Mouse (Mus musculus): Measurements from ENCODE around the gene Hoxa3. TPM values are rescaled to one million over a fixed set of nuclear protein-coding genes. Genes with fewer than 3 reads are reported as not detected.

The Hoxa3 gene
- total RNA-seq, 2 experiments from 2014 or later: 0.32 to 1.9 TPM

DNA sequence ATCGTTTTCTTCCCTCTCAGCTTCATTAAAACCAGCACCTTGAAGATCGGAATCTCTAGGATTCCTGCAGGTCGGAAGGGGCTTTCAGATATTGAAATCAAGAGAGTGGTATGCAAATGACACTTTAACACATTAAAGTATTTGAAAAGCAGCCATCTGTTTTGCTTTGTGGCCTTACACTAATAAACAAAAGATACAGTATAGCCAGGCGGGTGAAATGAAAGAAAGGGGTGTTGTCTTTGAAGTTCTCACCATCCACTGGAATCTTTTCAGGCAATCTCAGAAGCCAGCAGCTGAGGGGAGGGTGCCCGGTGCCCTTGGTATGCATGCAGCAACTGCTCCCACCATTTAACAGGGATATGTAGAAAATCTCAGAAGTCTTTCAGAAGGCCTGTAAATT lies 59.1 kb downstream of the Hoxa3 start:
- no peak for DNase-seq

DNA sequence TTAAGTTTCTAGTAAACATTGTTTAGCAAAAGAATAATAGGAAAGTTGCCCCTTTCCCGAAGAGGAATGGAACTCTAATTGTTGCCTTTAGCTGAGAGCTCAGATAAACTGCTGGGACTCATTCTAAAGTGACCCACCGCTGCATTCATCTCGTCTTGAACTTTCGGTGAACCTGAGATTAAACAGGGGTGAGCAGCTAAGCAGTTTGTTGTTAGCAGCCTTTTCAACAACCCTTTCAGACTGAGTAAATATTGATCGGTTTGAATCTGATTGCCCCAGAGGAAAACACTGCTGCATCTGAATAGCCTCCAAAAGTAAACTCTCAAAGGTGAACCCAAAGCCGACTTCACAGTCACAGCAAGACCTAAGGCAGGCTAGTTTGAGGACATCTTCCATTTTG lies 59.9 kb downstream of the Hoxa3 start:
- DNase-seq: no peak

DNA sequence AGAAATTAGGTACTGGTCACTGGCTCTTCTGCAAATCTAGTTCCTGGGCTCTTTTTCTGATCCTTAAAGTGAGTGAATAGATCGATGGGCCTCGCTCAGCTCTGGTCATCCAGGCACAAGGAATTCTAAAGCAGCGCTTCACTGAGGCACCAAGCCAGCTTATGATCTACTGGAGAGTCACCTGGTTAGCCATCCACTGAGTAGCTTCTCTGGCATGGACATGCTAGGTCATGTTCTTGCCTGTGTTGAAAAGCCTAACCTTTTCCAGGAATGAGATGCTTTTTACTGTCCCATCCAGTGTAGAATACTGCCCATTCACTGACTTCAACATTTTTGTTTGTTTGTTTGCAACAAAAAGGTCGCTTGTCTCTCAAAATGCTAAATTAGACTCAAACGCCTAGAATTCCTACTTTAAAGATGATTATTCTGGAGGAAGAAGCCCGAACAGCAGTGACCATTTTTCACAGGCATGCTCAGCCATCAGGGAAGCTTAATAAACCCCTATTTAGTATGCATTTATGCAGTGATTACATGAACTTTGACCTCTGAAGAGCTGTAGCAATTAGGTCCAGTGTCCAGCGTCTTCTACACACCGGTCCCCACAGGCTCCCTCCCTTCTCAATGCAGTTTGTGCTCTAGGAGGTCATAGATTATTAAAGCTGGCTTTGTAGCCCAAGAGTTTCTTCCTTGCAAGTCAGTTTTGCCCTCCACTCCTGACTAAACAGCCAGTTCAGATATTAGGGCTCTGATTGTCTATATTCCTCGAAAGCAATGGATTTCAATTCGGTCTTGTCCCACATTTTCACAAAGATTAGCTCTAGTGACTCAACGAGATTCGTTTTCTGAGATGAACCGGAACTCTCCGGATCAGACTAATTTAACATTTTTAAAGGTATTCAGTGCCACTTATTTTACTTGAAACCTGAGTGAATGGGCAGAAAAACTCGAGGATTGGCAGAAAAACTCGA lies 60.6 kb downstream of the Hoxa3 start:
- DNase-seq: no peak

DNA sequence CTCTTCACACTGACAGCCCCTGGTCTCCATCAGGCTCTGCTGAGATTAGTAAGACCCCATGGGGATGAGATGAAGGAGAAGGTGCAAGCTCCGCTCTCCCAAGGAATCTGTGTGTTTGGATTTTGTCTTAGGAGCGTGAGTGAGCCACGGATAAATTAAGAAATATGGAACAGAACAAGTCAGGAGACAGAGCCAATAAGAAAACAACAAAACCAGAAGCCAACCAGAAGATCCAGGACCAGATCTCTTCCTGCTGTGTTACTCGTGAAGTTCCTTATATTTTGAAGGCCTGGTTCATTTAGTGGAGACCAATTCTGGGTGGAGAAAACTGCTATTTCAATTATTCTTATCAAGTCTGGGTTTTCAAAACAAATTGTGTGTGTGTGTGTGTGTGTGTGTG lies 61.6 kb downstream of the Hoxa3 start:
- no peak for DNase-seq

DNA sequence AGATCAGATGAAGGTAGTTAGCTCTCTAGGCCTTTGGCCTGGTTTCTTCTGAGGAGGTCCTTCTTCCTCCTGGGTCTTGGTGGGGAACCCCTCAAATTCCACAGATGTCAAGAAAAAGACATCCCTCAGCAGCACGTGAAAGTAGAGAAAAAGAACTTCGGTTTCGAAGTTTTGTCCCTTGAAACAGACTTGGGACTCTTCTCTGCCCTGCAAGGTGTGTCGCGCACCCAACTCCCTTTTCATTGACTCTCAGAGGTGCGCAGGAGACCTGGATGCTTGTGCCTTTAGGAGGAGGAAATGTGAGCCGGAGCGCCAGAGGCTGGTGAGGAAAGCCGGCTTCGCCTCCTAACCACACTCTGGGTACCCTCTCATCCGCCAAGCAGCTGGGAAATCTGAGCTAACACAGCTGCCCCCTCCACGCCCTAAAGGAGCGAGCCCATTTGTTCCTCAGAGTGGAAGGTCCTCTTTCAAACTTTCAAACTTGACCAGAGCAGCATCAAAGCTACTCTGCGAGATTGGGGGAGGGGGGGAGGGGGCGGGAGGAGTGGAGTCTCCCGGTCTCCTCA lies 62.7 kb downstream of the Hoxa3 start:
- no peak for DNase-seq

DNA sequence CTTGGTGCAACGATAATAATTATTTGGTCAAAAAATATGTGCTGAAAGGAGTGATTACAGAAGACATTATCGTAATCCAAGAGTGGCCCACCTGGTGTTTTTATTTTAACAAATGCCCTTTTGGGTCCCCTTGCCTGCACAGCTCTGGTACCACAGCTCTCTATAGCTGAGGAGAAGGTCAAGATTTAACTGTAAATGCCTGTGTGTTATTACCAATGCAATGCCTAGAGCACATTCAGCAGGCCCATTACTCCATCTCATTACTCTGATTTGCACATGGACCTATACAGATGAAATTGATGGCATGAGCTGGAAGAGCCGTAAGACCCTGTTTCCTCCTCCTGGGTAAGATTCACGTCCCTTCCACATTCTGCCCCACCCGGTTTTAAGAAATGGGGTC lies 74.0 kb downstream of the Hoxa3 start:
- DNase-seq: no peak

- no peak for DNase-seq
Observed at GRCm38 (mm10) chr6:52138576-52138975, 74.6 kb downstream of the Hoxa3 start.

DNA sequence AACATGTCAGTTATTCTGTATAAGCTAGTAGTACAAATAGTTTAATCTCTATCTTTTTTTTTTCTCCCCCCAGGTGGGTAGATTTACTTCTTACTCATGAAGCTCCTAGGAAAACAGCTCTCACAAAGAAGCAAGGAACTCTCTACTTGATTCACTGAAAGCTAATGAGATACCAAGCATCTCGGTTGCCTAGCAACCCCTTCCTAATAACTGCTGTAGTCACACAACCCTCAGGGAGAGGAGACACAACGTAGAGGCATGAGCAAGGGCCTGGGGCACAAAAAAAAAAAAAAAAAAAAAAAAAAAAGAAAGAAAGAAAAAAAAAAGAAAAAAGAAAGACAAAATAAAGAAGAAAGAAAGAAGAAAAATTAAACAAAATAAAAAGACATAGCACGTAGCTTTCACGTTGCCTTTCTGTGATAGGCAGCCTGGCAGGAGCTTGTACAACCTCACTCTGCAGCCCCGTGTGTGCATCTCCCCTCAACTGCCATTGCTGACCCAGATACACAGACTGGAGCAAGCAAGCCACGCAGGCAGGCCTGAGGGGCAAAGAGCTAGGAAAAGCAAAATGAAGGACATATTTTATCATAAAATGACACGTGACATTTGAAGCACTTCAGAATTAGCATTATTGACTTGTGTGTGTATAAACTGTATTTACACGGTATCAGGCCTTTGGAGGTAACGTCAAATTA lies 75.1 kb downstream of the Hoxa3 start:
- no peak for DNase-seq

GRCm38 (mm10) chr6:52123673-52124072 lies 89.5 kb downstream of the Hoxa3 start:
- no peak for DNase-seq

DNA sequence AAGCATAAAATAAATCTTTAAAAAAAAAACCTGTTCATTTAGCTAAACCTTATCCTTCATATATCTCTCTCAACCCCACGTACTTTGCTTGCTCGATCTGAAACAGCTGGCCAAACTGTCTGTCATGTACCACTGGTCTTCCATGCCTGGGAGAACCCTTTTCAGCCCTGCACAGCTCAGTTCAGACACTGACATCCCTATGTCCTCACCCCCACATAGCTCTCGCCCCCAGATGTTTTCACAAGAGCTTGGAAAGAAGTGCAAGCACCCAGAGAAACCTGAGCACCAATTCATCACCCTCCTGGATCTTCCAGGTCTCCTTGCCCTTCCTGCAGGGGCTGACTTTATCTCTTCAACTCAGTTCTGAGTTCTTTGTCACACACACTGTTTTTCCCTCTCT lies 92.0 kb downstream of the Hoxa3 start:
- DNase-seq: no peak

Small RNA genes lying within 50 kb of the gene (microRNA-seq; reads per million reads assigned to microRNA genes)
- gene Mir196b: 116 to 131 reads per million in 2 experiments

Other genes starting within 250 kb of the Hoxa3 start
- gene Skap2, start 200.8 kb downstream of the Hoxa3 start, total RNA-seq (2021): 10 to 100 TPM in 1 of 2 experiments, 1 to 10 TPM in 1; 8.5 to 12.6 TPM
- gene Hoxa1, start 55.0 kb downstream of the Hoxa3 start, total RNA-seq (2021): under 1 TPM; 0.12 to 0.23 TPM
- gene Hoxa2, start 48.5 kb downstream of the Hoxa3 start, total RNA-seq (2021): under 1 TPM; 0.15 TPM
- not detected for gene 5730596B20Rik, start 35.8 kb downstream of the Hoxa3 start, total RNA-seq (2021)
- gene Hoxa4, start 21.6 kb downstream of the Hoxa3 start, total RNA-seq (2021): under 1 TPM in 1 of 2 experiments, not detected in 1; 0.41 TPM
- under 1 TPM; 0.40 to 0.59 TPM for gene Hoxa5, start 8.7 kb downstream of the Hoxa3 start, total RNA-seq (2021)
- gene Hoxa6, start 4.6 kb downstream of the Hoxa3 start, total RNA-seq (2021): not detected
- gene Gm28308, start within 50 bp of the Hoxa3 start, total RNA-seq (2021): not detected
- under 1 TPM in 1 of 2 experiments, not detected in 1; 0.59 TPM for gene Hoxa7, start 8.5 kb upstream of the Hoxa3 start, total RNA-seq (2021)
- not detected for gene Hoxa9, start 17.8 kb upstream of the Hoxa3 start, total RNA-seq (2021)
- not detected for gene Hoxa10, start 27.5 kb upstream of the Hoxa3 start, total RNA-seq (2021)
- gene Hoxa11, start 32.5 kb upstream of the Hoxa3 start, total RNA-seq (2021): not detected
- not detected for gene Hoxa13, start 47.5 kb upstream of the Hoxa3 start, total RNA-seq (2021)
- not detected for gene Evx1, start 100.2 kb upstream of the Hoxa3 start, total RNA-seq (2021)